Mouse (Mus musculus): ENCODE measurements around the gene Gpc6. TPM values are rescaled to one million over a fixed set of nuclear protein-coding genes. Genes with fewer than 3 reads are reported as not detected.

The Gpc6 gene
- total RNA-seq, 2 experiments from 2014 or later: 1.7 to 4.1 TPM

DNA sequence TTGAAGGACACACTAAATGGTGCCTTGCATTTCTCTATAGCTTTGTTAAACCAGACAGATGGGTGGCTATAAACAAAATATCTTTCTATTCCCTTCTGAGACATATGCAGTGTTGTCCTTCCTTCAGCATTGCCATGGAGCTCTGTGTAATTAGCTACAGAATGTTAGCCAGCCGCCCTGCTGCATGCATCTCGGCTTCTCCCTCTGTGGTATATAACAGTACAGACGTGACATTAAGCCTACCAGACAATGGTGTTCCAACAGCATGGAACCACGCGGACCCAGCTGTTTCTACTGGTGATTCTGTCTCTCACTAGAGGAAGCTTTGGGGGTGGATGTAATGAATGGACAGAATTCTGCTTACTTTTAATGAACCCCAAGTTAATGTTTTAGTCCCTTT lies 115.9 kb downstream of the Gpc6 start:
- no peak for TF ChIP-seq CTCF (IDR thresholded peaks at IDR 0.05)
- no peak for DNase-seq
- intact Hi-C loops (cut with DNase I): no loop called here
- Histone ChIP-seq H3K4me3 (no peak overlapping the region), H3K27ac (no peak overlapping the region)

DNA sequence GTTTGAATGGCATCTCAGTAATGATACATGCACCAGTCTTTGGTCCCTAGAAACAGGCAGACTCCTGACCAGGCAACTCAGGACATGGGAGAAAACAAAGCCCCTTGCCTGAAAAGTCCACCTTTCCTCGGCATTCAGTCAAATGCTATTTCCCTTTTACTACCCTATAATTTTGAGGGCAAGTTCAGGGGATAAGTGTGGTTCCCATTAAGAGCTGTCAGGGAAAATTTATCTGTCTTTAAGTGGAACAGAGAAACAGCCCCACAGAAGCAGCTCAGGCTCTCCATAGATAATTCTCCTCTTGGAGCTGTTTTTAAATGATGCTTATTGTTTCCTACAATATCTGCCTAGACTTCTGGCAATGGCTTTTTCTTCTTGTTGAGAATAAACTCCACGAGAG lies 123.8 kb downstream of the Gpc6 start:
- intact Hi-C loops (cut with DNase I): no loop called here
- H3K27ac ChIP-seq: no peak overlapping the region
- no peak overlapping the region for H3K4me3 ChIP-seq
- no peak for TF ChIP-seq CTCF (IDR thresholded peaks at IDR 0.05)
- no peak for DNase-seq

GRCm38 (mm10) chr14:117050877-117051276 lies 125.8 kb downstream of the Gpc6 start:
- Histone ChIP-seq H3K4me3 (no peak overlapping the region), H3K27ac (no peak overlapping the region)
- intact Hi-C loops (cut with DNase I): no loop called here
- no peak for TF ChIP-seq CTCF (IDR thresholded peaks at IDR 0.05)
- DNase-seq: no peak

GRCm38 (mm10) chr14:117053361-117053760 lies 128.2 kb downstream of the Gpc6 start:
- TF ChIP-seq CTCF (IDR thresholded peaks at IDR 0.05): no peak
- no peak overlapping the region for H3K4me3 ChIP-seq
- H3K27ac ChIP-seq: no peak overlapping the region
- intact Hi-C loops (cut with DNase I): no loop called here
- DNase-seq: no peak

DNA sequence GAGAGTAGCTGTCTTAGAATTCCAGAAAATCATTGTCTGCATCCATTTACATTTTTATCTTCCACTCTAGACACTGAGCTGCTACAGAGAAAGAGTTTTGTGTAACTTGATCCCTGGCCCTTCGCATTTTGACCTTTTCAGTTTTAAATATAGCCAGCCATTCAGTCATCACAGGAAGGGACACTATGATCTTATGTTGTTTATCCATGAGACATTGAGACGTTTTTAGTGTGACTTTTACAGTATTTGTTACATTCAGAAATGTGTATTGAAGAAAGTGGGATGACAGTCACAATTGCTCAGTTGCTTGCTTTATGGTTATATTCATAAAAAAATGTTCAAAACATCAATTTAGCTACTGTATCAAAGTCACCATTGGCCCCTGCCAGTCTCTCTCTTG lies 130.0 kb downstream of the Gpc6 start:
- intact Hi-C loops (cut with DNase I): no loop called here
- DNase-seq: no peak
- H3K27ac ChIP-seq: no peak overlapping the region
- H3K4me3 ChIP-seq: no peak overlapping the region
- no peak for TF ChIP-seq CTCF (IDR thresholded peaks at IDR 0.05)

GRCm38 (mm10) chr14:117061078-117061477 lies 136.0 kb downstream of the Gpc6 start:
- intact Hi-C loops (cut with DNase I): no loop called here
- Histone ChIP-seq H3K4me3 (no peak overlapping the region), H3K27ac (no peak overlapping the region)
- no peak for TF ChIP-seq CTCF (IDR thresholded peaks at IDR 0.05)
- no peak for DNase-seq

DNA sequence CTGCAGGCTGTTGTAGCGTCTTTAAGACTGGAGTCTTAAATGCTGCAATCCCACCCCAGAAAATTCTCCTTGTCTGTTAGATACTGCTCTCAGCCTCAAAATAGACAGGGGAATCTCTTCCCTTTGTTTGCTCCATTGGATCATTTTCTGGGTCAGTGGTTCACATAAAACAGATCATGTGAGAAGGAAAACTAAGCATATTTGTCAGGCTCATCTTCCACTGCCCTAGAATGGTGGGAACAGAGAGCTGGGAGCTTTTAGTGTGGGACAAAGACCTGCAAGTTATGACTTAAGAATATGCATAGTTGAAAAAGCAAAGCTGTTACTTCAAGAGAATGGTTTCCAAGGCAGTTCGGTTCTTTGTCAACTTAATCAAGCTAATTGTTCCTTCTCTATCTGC lies 136.4 kb downstream of the Gpc6 start:
- H3K27ac ChIP-seq: no peak overlapping the region
- intact Hi-C loops (cut with DNase I): no loop called here
- no peak for TF ChIP-seq CTCF (IDR thresholded peaks at IDR 0.05)
- no peak for DNase-seq
- H3K4me3 ChIP-seq: no peak overlapping the region

- TF ChIP-seq CTCF (IDR thresholded peaks at IDR 0.05): no peak
- intact Hi-C loops (cut with DNase I): no loop called here
- no peak overlapping the region for H3K27ac ChIP-seq
- no peak overlapping the region for H3K4me3 ChIP-seq
- DNase-seq: no peak
Observed at GRCm38 (mm10) chr14:117068179-117068578, 143.1 kb downstream of the Gpc6 start.

- Histone ChIP-seq H3K4me3 (no peak overlapping the region), H3K27ac (no peak overlapping the region)
- no peak for TF ChIP-seq CTCF (IDR thresholded peaks at IDR 0.05)
- intact Hi-C loops (cut with DNase I): no loop called here
- DNase-seq: no peak
Observed at GRCm38 (mm10) chr14:117070470-117071085, 145.5 kb downstream of the Gpc6 start.

GRCm38 (mm10) chr14:117093586-117093985 lies 168.5 kb downstream of the Gpc6 start:
- intact Hi-C loops (cut with DNase I): no loop called here
- no peak for DNase-seq
- Histone ChIP-seq H3K4me3 (no peak overlapping the region), H3K27ac (no peak overlapping the region)
- TF ChIP-seq CTCF (IDR thresholded peaks at IDR 0.05): no peak

DNA sequence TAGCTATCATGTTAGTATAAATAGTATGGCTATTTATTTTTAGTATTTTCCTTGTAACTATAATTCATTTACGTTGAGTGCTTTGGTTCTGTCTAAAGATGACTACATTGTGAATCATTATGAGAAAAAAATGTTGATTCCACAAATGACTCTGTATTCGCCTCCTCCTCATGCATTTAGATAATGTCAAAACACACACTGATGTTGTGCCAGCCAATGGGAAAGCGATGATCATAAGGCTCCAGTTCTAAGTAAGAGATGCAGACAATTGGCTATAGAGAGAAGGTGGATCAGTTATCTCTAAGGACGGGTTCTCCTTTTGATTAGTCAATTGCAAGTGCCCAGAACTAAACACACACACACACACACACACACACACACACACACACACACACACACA lies 181.8 kb downstream of the Gpc6 start:
- Histone ChIP-seq H3K27ac (no peak overlapping the region), H3K4me3 (no peak overlapping the region)
- intact Hi-C loops (cut with DNase I): no loop called here
- TF ChIP-seq CTCF (IDR thresholded peaks at IDR 0.05): no peak
- DNase-seq: no peak

DNA sequence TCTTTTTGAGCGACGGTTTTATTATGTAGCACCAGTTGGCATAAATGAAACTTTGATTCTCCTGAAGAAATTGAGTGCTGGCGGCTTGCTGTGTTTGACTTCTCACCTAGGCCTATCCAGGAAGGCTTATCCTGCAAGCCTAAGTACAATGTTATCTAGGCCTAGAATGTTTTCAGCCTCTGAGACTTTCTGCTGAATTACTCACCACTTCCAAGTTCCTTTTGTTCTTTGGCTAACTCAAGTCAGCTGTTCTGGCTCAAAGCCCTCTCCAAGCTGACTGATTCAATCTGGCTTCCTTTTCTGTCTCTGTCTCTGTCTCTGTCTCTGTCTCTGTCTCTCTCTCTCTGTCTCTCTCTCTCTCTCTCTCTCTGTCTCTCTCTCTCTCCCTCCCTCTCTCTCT lies 188.0 kb downstream of the Gpc6 start:
- intact Hi-C loops (cut with DNase I): no loop called here
- Histone ChIP-seq H3K4me3 (no peak overlapping the region), H3K27ac (no peak overlapping the region)
- DNase-seq: no peak
- no peak for TF ChIP-seq CTCF (IDR thresholded peaks at IDR 0.05)

DNA sequence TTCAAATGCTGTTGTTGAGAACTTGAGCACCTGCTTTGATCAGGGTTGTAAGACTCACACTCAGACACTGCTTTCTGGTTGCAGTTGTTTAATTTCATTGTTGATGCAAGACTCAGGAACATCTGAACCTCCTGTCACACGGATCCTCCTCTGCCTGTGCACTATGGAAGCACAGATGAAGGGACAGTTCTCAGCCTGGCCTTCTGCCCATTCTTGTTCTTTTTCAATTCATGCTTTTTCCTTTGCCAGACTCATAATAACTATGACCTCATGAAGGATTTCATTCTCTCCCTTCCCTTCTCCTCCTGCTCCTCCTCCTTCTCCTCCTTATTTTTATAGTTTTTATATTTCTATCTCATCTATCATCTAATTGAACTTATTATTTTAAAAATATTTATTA lies 196.9 kb downstream of the Gpc6 start:
- intact Hi-C loops (cut with DNase I): no loop called here

DNA sequence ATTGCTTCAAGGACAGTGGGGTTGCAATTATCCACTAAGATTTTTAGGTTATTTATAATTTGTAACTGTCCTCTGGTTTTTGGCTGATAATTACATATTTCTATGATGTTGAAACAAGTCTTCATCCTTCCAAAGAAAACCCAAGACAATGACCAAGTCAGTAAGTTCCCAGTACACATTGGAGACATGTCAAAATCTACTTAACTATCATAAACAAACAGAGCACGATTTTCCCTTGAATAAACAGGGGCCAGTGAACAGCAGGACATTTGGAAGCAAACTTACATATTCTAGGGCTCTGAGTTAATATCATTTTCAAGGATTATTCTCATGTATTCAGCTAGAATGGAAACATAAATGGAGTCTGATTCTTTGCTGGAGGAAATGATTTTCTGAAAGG lies 205.2 kb downstream of the Gpc6 start:
- intact Hi-C loops (cut with DNase I): no loop called here
- no peak overlapping the region for H3K27ac ChIP-seq
- H3K4me3 ChIP-seq: no peak overlapping the region
- no peak for DNase-seq
- no peak for TF ChIP-seq CTCF (IDR thresholded peaks at IDR 0.05)

More for the DNA sequence above, 196.9 kb downstream of the Gpc6 start:
- TF ChIP-seq CTCF (IDR thresholded peaks at IDR 0.05): no peak
- DNase-seq: no peak
- Histone ChIP-seq H3K4me3 (no peak overlapping the region), H3K27ac (no peak overlapping the region)
